Mouse (Mus musculus) myocyte (in vitro differentiated cells): ENCODE data around the gene Prdm9.

ENCODE experiments used
- CEBPB ChIP-seq: IDR thresholded peaks from 2 replicates; pipeline ENCODE4 v1.6.1; 2011; ENCODE audit warnings: mild to moderate bottlenecking, moderate library complexity; ENCODE audit not compliant: poor library complexity, insufficient read depth, severe bottlenecking
- E2F4 ChIP-seq: IDR thresholded peaks from one replicate; pipeline ENCODE4 v1.6.1; 2011; ENCODE audit warnings: mild to moderate bottlenecking, control low read depth, moderate library complexity; ENCODE audit not compliant: insufficient read depth
- MYOG ChIP-seq, 3 experiments: IDR thresholded peaks; one replicate each; pipeline ENCODE4 v1.6.1; 2011; ENCODE audit warnings: control low read depth in 2 of 3, low read depth in 2 of 3, mild to moderate bottlenecking in 2 of 3; ENCODE audit not compliant: insufficient read length in 2 of 3, control insufficient read depth in 1 of 3, insufficient read depth in 1 of 3
- POLR2A ChIP-seq: IDR thresholded peaks from one replicate; pipeline ENCODE4 v1.6.1; 2011; ENCODE audit warnings: low read depth, mild to moderate bottlenecking, control low read depth, moderate library complexity; ENCODE audit not compliant: insufficient read length
- POLR2AphosphoS2 ChIP-seq: IDR thresholded peaks from one replicate; pipeline ENCODE4 v1.6.1; 2011; ENCODE audit warnings: low read depth, control low read depth; ENCODE audit not compliant: insufficient read length
- REST ChIP-seq: IDR thresholded peaks from one replicate; pipeline ENCODE4 v1.6.1; 2011; ENCODE audit warnings: mild to moderate bottlenecking, control low read depth, moderate library complexity; ENCODE audit not compliant: insufficient read depth, insufficient read length
- SRF ChIP-seq: IDR thresholded peaks from one replicate; pipeline ENCODE4 v1.6.1; 2011; ENCODE audit warnings: low read depth; ENCODE audit not compliant: control insufficient read depth, insufficient read length
- TCF12 ChIP-seq: IDR thresholded peaks from one replicate; pipeline ENCODE4 v1.6.1; 2011; ENCODE audit warnings: mild to moderate bottlenecking, control low read depth; ENCODE audit not compliant: poor library complexity, insufficient read depth, severe bottlenecking
- TCF3 ChIP-seq: IDR thresholded peaks from one replicate; pipeline ENCODE4 v1.6.1; 2011; ENCODE audit warnings: low read depth, control low read depth; ENCODE audit not compliant: insufficient read length
- USF1 ChIP-seq: IDR thresholded peaks from one replicate; pipeline ENCODE4 v1.6.1; 2011; ENCODE audit warnings: low read depth, mild to moderate bottlenecking, control low read depth, moderate library complexity

GRCm38 (mm10) chr17:15585691-15586090 lies 21.5 kb upstream of the Prdm9 start:
- TF ChIP-seq USF1 (no peak), POLR2A (no peak), TCF12 (no peak), MYOG (IDR thresholded peaks at IDR 0.05; ENCODE audit: control insufficient read depth in 1 of 3, insufficient read depth in 1 of 3, insufficient read length in 2 of 3, low read depth in 2 of 3) (no peak), POLR2AphosphoS2 (no peak), E2F4 (no peak), REST (no peak), SRF (no peak), CEBPB (no peak), TCF3 (no peak)
